Mouse (Mus musculus) testis, adult 2 months (tissue): Measurements from ENCODE around the gene Uqcrc2.

Experiments
- CTCF ChIP-seq: fragments of 200-500 bp; IDR thresholded peaks from 2 replicates; pipeline ENCODE4 v1.5.1; 2012; ENCODE audit warnings: low read depth, mild to moderate bottlenecking, inconsistent platforms, low read length, moderate library complexity; ENCODE audit not compliant: control insufficient read depth, insufficient read depth, insufficient replicate concordance
- POLR2A ChIP-seq: fragments of 200-500 bp; IDR thresholded peaks from 2 replicates; pipeline ENCODE4 v1.6.1; 2012; ENCODE audit warnings: low read depth, mild to moderate bottlenecking, inconsistent platforms, low read length, moderate library complexity; ENCODE audit not compliant: control insufficient read depth

DNA sequence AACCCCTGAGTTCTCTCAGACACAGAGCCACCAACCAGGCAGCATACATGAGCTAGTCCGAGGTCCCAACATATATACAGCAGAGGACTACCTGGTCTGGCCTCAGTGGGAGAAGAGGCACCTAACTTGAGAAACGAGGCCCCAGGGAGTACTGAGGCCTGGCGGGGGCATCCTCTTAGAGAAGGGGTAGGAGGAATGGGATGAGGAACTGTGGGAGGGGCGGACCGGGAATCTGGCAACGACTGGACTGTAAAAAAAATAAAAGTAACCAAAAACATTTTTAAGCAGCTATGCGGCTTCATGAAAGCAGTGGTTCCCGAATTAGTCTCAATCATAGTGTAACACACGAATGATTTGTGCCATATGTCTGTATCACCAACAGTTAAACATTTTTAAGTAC is 675 bp upstream of the Uqcrc2 start:
- TF ChIP-seq CTCF = no peak
- TF ChIP-seq POLR2A = no peak
